Mouse (Mus musculus) midbrain, embryonic 15.5 days (tissue): ENCODE results near the gene Sipa1l1. TPM values are rescaled to one million over a fixed set of nuclear protein-coding genes. Genes with fewer than 3 reads are reported as not detected.
"Not testable (repeated sequence)": the region's sequence is repeated elsewhere in the genome, so short reads cannot be mapped to it uniquely, and the experiment has no call there.

Experiments used
- ATAC-seq: fragments of 200-750 bp; cut with Nextera tagmentation; replicated peaks from 2 replicates; pipeline ENCODE4 v1.8.0; 2017; ENCODE audit warnings: moderate TSS enrichment
- H3K27ac ChIP-seq: fragments of 300-500 bp; sonication (generic); 2 replicates; pipeline ENCODE4 v1.5.1; 2015; ENCODE audit warnings: mild to moderate bottlenecking, inconsistent platforms
- H3K27me3 ChIP-seq: fragments of 300-500 bp; sonication (generic); replicated peaks from 2 replicates; pipeline ENCODE4 v1.6.1; 2015; ENCODE audit warnings: inconsistent platforms
- H3K36me3 ChIP-seq: fragments of 300-500 bp; sonication (generic); replicated peaks from 2 replicates; pipeline ENCODE4 v1.6.1; 2015; ENCODE audit warnings: inconsistent platforms
- H3K4me1 ChIP-seq: fragments of 300-500 bp; sonication (generic); 2 replicates; pipeline ENCODE4 v1.6.1; 2015; ENCODE audit warnings: inconsistent platforms
- H3K4me2 ChIP-seq: fragments of 300-500 bp; sonication (generic); 2 replicates; pipeline ENCODE4 v1.6.1; 2015; ENCODE audit warnings: inconsistent platforms, mild to moderate bottlenecking, moderate library complexity
- H3K4me3 ChIP-seq: fragments of 300-500 bp; sonication (generic); 2 replicates; pipeline ENCODE4 v1.5.1; 2015; ENCODE audit warnings: mild to moderate bottlenecking, inconsistent platforms
- H3K9ac ChIP-seq: fragments of 300-500 bp; sonication (generic); 2 replicates; pipeline ENCODE4 v1.6.1; 2015; ENCODE audit warnings: mild to moderate bottlenecking, inconsistent platforms
- H3K9me3 ChIP-seq: fragments of 300-500 bp; sonication (generic); 2 replicates; pipeline ENCODE4 v1.6.1; 2016; ENCODE audit warnings: inconsistent platforms
- WGBS: fragments of 180-500 bp; shearing (Covaris S2); methylation state at CpG from one replicate; pipeline ENCODE4 v1.1.7; 2015; ENCODE audit warnings: mixed read lengths; 5-methylcytosine and 5-hydroxymethylcytosine counted together
- polyA plus RNA-seq: library from polyadenylated mRNA; unstranded; fragments of >200 nt; fragmentation: Nextera tagmentation; extraction: Ambion mirVana; gene quantifications from 2 replicates; pipeline ENCODE4 v1.2.1, GENCODE M21; 2015

The Sipa1l1 gene
- polyA plus RNA-seq, 1 experiment from 2014 or later = 13.5 TPM

DNA sequence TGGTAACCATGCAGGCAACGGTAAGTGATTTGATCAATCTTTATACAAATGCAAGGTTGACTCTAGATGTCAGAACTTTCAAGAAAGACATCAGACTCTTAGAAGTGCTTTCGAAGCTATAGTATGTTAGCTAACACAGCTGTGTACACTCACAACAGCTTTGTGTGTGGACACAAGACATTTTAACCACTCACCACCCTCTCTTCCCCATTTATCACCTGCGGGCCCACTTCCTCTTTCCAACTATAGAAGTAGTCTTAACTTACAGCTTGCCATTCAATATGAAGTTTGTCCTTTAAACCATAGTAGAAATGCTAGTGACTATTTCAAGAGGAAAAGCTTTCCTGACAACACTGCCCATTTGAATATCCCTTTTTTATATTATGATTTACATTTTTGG is 303.7 kb downstream of the Sipa1l1 start:
- ATAC-seq = no peak
- H3K9me3 ChIP-seq = no peaks in the 10 kb centered on the region
- H3K9ac ChIP-seq = no peak overlapping the region
- no peaks in the 10 kb centered on the region for H3K27me3 ChIP-seq
- WGBS = 77% methylated on average over 3 of the region's 3 CpGs
- H3K4me1 ChIP-seq = peaks cover 10% of the 10 kb centered on the region; the same call in 1 of the 2 replicates
- H3K4me2 ChIP-seq = no peak overlapping the region
- H3K36me3 ChIP-seq = no peaks in the 10 kb centered on the region
- no peak overlapping the region for H3K27ac ChIP-seq
- H3K4me3 ChIP-seq = no peak overlapping the region

- no peak for ATAC-seq
- WGBS = 61% methylated on average over 4 of the region's 4 CpGs
- Histone ChIP-seq H3K9ac (no peak overlapping the region), H3K4me3 (no peak overlapping the region), H3K4me2 (no peak overlapping the region), H3K4me1 (peaks cover 15% of the 10 kb centered on the region; the same call in 1 of the 2 replicates), H3K27ac (no peak overlapping the region), H3K9me3 (no peaks in the 10 kb centered on the region), H3K36me3 (no peaks in the 10 kb centered on the region), H3K27me3 (no peaks in the 10 kb centered on the region)
Measured at GRCm38 (mm10) chr12:82473238-82473637, 304.1 kb downstream of the Sipa1l1 start.

DNA sequence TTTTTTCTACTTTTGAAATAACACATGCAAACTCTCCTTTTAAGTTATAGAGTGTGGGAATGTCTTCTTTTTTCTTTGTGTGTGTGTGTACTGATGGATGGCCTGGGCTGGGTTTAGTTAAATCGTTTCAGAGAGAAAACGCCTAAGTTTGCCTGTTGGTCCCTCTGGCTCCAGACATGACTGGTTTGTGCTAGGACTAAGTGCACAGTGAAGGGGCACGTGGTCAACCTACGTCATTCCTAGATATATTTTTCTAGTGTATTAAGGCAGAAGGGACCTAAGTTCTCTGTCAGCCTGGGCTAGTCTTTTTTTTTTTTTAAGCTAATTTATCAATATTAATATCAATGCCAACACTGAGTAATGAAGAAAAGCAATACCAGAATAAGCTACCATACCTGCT is 305.3 kb downstream of the Sipa1l1 start:
- Histone ChIP-seq H3K9ac (no peak overlapping the region), H3K9me3 (no peaks in the 10 kb centered on the region), H3K27me3 (no peaks in the 10 kb centered on the region), H3K36me3 (no peaks in the 10 kb centered on the region), H3K4me2 (no peak overlapping the region), H3K27ac (no peak overlapping the region), H3K4me1 (peaks cover 26% of the 10 kb centered on the region), H3K4me3 (no peak overlapping the region)
- ATAC-seq = no peak
- 90% methylated on average over 4 of the region's 4 CpGs for WGBS

DNA sequence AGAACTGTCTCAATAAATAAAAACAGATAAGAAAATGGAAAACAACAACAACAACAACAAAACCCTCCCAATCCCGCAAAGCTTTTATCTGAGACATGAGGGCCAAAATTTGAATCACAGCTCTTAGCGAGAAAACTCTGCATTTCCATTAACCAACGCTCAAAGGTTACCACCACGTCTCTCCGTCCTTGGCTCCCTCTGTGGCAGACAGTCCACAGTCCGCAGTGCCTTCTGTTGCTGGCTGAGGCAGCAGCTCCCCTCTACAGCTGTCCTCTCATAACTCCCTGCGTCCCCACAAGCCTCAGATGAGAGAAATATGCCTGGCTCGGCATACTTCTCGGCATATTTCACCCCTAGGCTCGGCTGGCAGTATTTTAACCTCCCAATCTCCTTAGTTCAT is 306.9 kb downstream of the Sipa1l1 start:
- Histone ChIP-seq H3K4me2 (no peak overlapping the region), H3K4me3 (no peak overlapping the region), H3K4me1 (peaks cover 21% of the 10 kb centered on the region), H3K27me3 (no peaks in the 10 kb centered on the region), H3K36me3 (no peaks in the 10 kb centered on the region), H3K9ac (no peak overlapping the region), H3K9me3 (no peaks in the 10 kb centered on the region), H3K27ac (no peak overlapping the region)
- no peak for ATAC-seq
- WGBS = 86% methylated on average over 10 of the region's 10 CpGs

DNA sequence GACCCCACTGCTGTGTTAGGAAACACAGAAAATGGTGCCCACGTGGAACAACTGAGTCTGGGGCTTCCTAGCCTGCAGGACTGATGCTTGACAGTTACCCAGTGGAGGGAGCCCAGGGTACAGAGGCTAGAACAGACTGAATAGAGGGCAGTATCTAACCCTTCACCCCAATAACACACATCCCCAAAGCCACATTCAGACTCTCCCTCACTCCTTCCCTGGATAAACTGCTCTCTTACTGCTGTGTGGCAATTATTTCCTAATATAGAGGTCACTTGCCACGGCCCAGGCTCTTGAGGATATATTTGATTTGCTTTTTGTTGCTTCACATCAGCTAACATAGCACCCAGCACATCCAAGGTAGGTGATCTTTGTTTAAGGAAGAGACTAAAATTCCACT is 307.5 kb downstream of the Sipa1l1 start:
- no peak overlapping the region for H3K9ac ChIP-seq
- no peak overlapping the region for H3K27ac ChIP-seq
- H3K4me3 ChIP-seq = no peak overlapping the region
- no peak for ATAC-seq
- H3K27me3 ChIP-seq = no peaks in the 10 kb centered on the region
- H3K4me2 ChIP-seq = no peak overlapping the region
- no peaks in the 10 kb centered on the region for H3K9me3 ChIP-seq
- H3K4me1 ChIP-seq = peaks cover 19% of the 10 kb centered on the region
- 45% methylated on average over 2 of the region's 2 CpGs for WGBS
- no peaks in the 10 kb centered on the region for H3K36me3 ChIP-seq

DNA sequence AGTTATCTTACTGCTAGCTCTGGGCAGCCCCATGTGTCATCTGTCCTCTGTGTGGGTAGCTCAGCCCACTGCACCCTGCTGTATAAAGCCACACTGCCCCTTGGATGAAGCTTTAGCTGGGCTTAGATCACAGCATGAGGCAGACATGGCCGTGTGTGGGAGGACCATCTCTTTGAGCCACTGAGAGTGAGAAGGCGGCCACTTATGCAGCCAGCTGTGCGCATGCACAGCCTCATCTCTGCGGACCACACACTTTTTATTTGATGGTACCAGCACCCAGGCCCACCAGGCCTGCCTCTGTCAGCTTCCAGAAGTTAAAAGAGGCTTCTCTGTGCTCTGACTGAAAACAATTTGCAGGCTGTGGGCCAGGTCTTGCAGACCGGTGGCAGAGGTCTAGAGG is 308.7 kb downstream of the Sipa1l1 start:
- no peaks in the 10 kb centered on the region for H3K36me3 ChIP-seq
- 0 out of 2 replicates have a peak overlapping the region, but pooled peaks have one; percentile 18 for H3K27ac ChIP-seq
- H3K4me3 ChIP-seq = no peak overlapping the region
- peak; percentile 45; the same call in 1 of the 2 replicates for ATAC-seq
- H3K4me1 ChIP-seq = peaks cover 19% of the 10 kb centered on the region
- no peak overlapping the region for H3K9ac ChIP-seq
- H3K9me3 ChIP-seq = no peaks in the 10 kb centered on the region
- H3K27me3 ChIP-seq = no peaks in the 10 kb centered on the region
- 0 out of 2 replicates have a peak overlapping the region, but pooled peaks have one; percentile 3 for H3K4me2 ChIP-seq
- WGBS = 25% methylated on average over 5 of the region's 5 CpGs

DNA sequence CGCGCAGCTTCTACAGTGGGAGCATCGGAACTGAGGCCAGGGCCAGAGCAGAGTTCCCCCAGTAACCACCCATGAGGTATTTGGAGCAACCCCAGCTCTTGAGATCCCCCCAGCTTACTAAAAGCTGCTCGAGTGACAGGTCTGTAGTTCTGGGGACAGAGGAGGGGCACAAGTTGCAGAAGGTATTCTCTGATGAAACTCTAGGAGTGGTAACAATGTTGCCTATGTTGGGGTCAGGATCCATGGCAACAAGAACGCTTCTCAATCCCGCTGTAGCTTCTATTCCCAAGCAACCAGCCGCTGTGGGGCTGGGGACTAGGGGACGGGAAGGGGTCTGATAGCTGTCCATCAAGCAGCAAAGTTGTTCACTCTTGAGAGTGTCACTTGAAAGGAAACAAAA is 309.1 kb downstream of the Sipa1l1 start:
- no peak overlapping the region for H3K4me3 ChIP-seq
- WGBS = 10% methylated on average over 8 of the region's 8 CpGs
- ATAC-seq = no peak

GRCm38 (mm10) chr12:82479393-82479792 is 310.3 kb downstream of the Sipa1l1 start:
- Histone ChIP-seq H3K36me3 (no peaks in the 10 kb centered on the region), H3K9ac (no peak overlapping the region), H3K27ac (no peak overlapping the region), H3K9me3 (no peaks in the 10 kb centered on the region; the same call in 1 of the 2 replicates), H3K4me2 (no peak overlapping the region), H3K4me3 (no peak overlapping the region), H3K27me3 (no peaks in the 10 kb centered on the region), H3K4me1 (peaks cover 19% of the 10 kb centered on the region)
- ATAC-seq = no peak
- WGBS = 23% methylated on average over 3 of the region's 3 CpGs

More for the DNA sequence above, 309.1 kb downstream of the Sipa1l1 start:
- no peaks in the 10 kb centered on the region for H3K27me3 ChIP-seq
- no peaks in the 10 kb centered on the region for H3K36me3 ChIP-seq
- no peak overlapping the region for H3K4me2 ChIP-seq
- no peaks in the 10 kb centered on the region for H3K9me3 ChIP-seq
- H3K27ac ChIP-seq = 0 out of 2 replicates have a peak overlapping the region, but pooled peaks have one; percentile 18
- peaks cover 19% of the 10 kb centered on the region for H3K4me1 ChIP-seq
- H3K9ac ChIP-seq = no peak overlapping the region

- WGBS = 83% methylated on average over 5 of the region's 5 CpGs
- H3K9ac ChIP-seq, H3K27ac ChIP-seq, H3K9me3 ChIP-seq, H3K4me3 ChIP-seq, ATAC-seq, H3K4me2 ChIP-seq, H3K36me3 ChIP-seq, H3K27me3 ChIP-seq: not testable (repeated sequence)
- peaks cover 19% of the 10 kb centered on the region for H3K4me1 ChIP-seq
Measured at GRCm38 (mm10) chr12:82480425-82480824, 311.3 kb downstream of the Sipa1l1 start.

DNA sequence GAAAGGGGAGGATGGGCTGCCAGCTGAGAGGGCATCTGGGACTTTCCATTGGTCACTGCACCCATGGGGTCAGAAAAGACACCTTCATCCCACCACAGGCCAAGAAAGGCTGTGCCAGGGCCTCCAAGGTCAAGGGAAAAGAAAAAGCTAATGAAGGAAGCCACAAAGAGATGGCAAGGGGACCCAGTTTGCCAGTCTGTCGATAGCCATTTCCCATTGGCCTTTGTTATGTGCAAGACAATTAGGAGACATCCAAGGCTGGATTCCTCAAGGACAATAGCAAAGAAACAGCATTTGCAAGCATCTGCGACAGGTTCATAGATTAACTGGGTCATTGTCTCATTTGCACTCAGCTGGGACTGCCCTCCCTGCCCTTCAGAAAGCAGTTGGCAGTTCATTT is 316.3 kb downstream of the Sipa1l1 start:
- no peak overlapping the region for H3K4me3 ChIP-seq
- WGBS = 57% methylated on average over 2 of the region's 2 CpGs
- no peak for ATAC-seq

DNA sequence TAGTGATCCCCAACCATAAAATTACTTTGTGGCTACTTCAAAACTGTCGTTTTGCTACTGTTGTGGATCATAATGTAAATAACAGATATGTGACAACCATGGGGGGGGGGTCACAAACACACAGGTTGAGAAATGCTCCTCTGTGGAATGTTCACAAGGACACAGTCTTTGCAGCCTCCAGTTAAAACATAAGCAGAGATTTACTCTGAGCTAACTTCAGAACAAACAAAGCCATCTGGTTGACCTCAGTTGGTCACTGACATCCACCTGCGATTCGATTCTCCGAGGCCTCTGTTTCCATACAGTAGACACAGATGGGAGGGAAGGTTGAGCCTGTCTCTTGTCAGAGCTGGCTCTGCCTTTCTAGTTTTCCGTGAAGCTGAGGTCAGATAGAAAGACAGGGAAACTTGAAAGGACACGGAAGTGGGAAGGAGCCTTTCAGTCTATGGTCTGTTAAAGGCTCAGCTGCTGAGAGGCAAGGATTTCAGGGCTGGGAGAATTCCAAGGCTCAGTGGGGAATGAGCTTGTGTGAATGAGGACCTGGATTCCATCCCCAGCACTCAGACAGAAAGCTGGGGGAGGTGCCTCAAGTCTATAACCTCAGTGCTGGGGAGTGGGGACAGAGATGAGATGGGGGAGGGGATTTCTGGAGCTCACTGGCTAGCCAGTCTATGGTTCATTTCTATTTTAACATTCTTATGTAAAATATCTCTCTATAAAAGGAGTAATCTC is 317.9 kb downstream of the Sipa1l1 start:
- Histone ChIP-seq H3K4me1 (no peaks in the 10 kb centered on the region), H3K4me3 (no peak overlapping the region), H3K9me3 (no peaks in the 10 kb centered on the region; the same call in 1 of the 2 replicates), H3K9ac (no peak overlapping the region), H3K4me2 (no peak overlapping the region), H3K27ac (no peak overlapping the region), H3K27me3 (no peaks in the 10 kb centered on the region), H3K36me3 (no peaks in the 10 kb centered on the region)
- no peak for ATAC-seq
- 39% methylated on average over 6 of the region's 6 CpGs for WGBS

More for the DNA sequence above, 316.3 kb downstream of the Sipa1l1 start:
- Histone ChIP-seq H3K27me3 (no peaks in the 10 kb centered on the region), H3K36me3 (no peaks in the 10 kb centered on the region), H3K9me3 (no peaks in the 10 kb centered on the region; the same call in 1 of the 2 replicates), H3K9ac (no peak overlapping the region), H3K4me2 (no peak overlapping the region), H3K4me1 (no peaks in the 10 kb centered on the region), H3K27ac (no peak overlapping the region)

- no peak for ATAC-seq
- Histone ChIP-seq H3K4me3 (no peak overlapping the region), H3K4me1 (no peaks in the 10 kb centered on the region), H3K36me3 (no peaks in the 10 kb centered on the region), H3K27ac (no peak overlapping the region), H3K27me3 (no peaks in the 10 kb centered on the region), H3K4me2 (no peak overlapping the region), H3K9me3 (no peaks in the 10 kb centered on the region; the same call in 1 of the 2 replicates), H3K9ac (no peak overlapping the region)
- 56% methylated on average over 4 of the region's 4 CpGs for WGBS
Measured at GRCm38 (mm10) chr12:82489093-82489492, 320.0 kb downstream of the Sipa1l1 start.

- WGBS = 77% methylated on average over 7 of the region's 7 CpGs
- Histone ChIP-seq H3K4me3 (no peak overlapping the region), H3K9me3 (no peaks in the 10 kb centered on the region), H3K4me2 (no peak overlapping the region), H3K36me3 (no peaks in the 10 kb centered on the region), H3K27me3 (no peaks in the 10 kb centered on the region), H3K9ac (no peak overlapping the region), H3K27ac (no peak overlapping the region), H3K4me1 (no peaks in the 10 kb centered on the region)
- ATAC-seq = no peak
Measured at GRCm38 (mm10) chr12:82489621-82490020, 320.5 kb downstream of the Sipa1l1 start.
